Mouse (Mus musculus) megakaryocyte, embryonic 14.5 days (primary cell): Measurements from ENCODE around the gene Rpf2. TPM values are rescaled to one million over a fixed set of nuclear protein-coding genes. Genes with fewer than 3 reads are reported as not detected.

Experiments used
- H3K27me3 ChIP-seq: replicated peaks from 2 replicates; pipeline ENCODE3; 2012; ENCODE audit warnings: inconsistent platforms
- H3K36me3 ChIP-seq: replicated peaks from 2 replicates; pipeline ENCODE3; 2012; ENCODE audit warnings: low read length, inconsistent platforms, mixed read lengths
- H3K4me1 ChIP-seq: 2 replicates; pipeline ENCODE4 v1.6.1; 2012; ENCODE audit warnings: inconsistent platforms
- H3K4me3 ChIP-seq: replicated peaks from 2 replicates; pipeline ENCODE3; 2012; ENCODE audit warnings: moderate library complexity, mild to moderate bottlenecking, inconsistent platforms
- H3K9me3 ChIP-seq: 2 replicates; pipeline ENCODE4 v1.6.1; 2012; ENCODE audit warnings: inconsistent platforms
- FLI1 ChIP-seq: IDR thresholded peaks from 2 replicates; pipeline ENCODE4 v1.6.1; 2012; ENCODE audit warnings: low read length, inconsistent platforms, mixed read lengths
- GATA1 ChIP-seq: IDR thresholded peaks from 3 replicates; pipeline ENCODE4 v1.6.1; 2012; ENCODE audit warnings: mixed read lengths, low read length, inconsistent platforms, borderline replicate concordance
- polyA plus RNA-seq: library from polyadenylated mRNA; stranded (reverse); fragments of >175 nt; gene quantifications from 2 replicates; pipeline ENCODE4 v1.2.3, GENCODE M21; 2012; ENCODE audit warnings: low replicate concordance; ENCODE audit not compliant: insufficient read depth

The Rpf2 gene
- polyA plus RNA-seq, 1 experiment: 1.3 TPM

- H3K4me3 ChIP-seq: no peak overlapping the region
- H3K4me1 ChIP-seq: peaks cover 70% of the 10 kb centered on the region
- no peak for TF ChIP-seq FLI1
- no peak for TF ChIP-seq GATA1
- no peaks in the 10 kb centered on the region for H3K36me3 ChIP-seq
- no peaks in the 10 kb centered on the region for H3K27me3 ChIP-seq
- no peaks in the 10 kb centered on the region for H3K9me3 ChIP-seq
Observed at GRCm38 (mm10) chr10:40273938-40274337, 27.1 kb upstream of the Rpf2 start.

- H3K27me3 ChIP-seq: no peaks in the 10 kb centered on the region
- no peaks in the 10 kb centered on the region for H3K36me3 ChIP-seq
- peaks cover 58% of the 10 kb centered on the region for H3K4me1 ChIP-seq
- no peaks in the 10 kb centered on the region for H3K9me3 ChIP-seq
- TF ChIP-seq FLI1: no peak
- TF ChIP-seq GATA1: no peak
- H3K4me3 ChIP-seq: no peak overlapping the region
Observed at GRCm38 (mm10) chr10:40271216-40271615, 24.4 kb upstream of the Rpf2 start.

- TF ChIP-seq FLI1: no peak
- TF ChIP-seq GATA1: no peak
- no peaks in the 10 kb centered on the region for H3K27me3 ChIP-seq
- no peak overlapping the region for H3K4me3 ChIP-seq
- no peaks in the 10 kb centered on the region for H3K36me3 ChIP-seq
- H3K4me1 ChIP-seq: peaks cover 55% of the 10 kb centered on the region
- no peaks in the 10 kb centered on the region for H3K9me3 ChIP-seq
Observed at GRCm38 (mm10) chr10:40264920-40265319, 18.1 kb upstream of the Rpf2 start.

GRCm38 (mm10) chr10:40263691-40264090 lies 16.9 kb upstream of the Rpf2 start:
- TF ChIP-seq GATA1: no peak
- TF ChIP-seq FLI1: no peak
- Histone ChIP-seq H3K4me1 (peaks cover 56% of the 10 kb centered on the region), H3K27me3 (no peaks in the 10 kb centered on the region), H3K36me3 (no peaks in the 10 kb centered on the region), H3K9me3 (no peaks in the 10 kb centered on the region), H3K4me3 (peak overlapping the region; percentile 38)

- no peak for TF ChIP-seq FLI1
- no peak for TF ChIP-seq GATA1
- Histone ChIP-seq H3K4me1 (peaks cover 52% of the 10 kb centered on the region), H3K27me3 (no peaks in the 10 kb centered on the region), H3K4me3 (no peak overlapping the region), H3K36me3 (no peaks in the 10 kb centered on the region), H3K9me3 (no peaks in the 10 kb centered on the region)
Observed at GRCm38 (mm10) chr10:40262200-40262599, 15.4 kb upstream of the Rpf2 start.

- no peaks in the 10 kb centered on the region for H3K9me3 ChIP-seq
- peaks cover 60% of the 10 kb centered on the region for H3K4me1 ChIP-seq
- no peak for TF ChIP-seq FLI1
- no peak for TF ChIP-seq GATA1
- H3K4me3 ChIP-seq: no peak overlapping the region
- H3K36me3 ChIP-seq: peaks cover 6% of the 10 kb centered on the region
- H3K27me3 ChIP-seq: no peaks in the 10 kb centered on the region
Observed at GRCm38 (mm10) chr10:40260305-40260704, 13.5 kb upstream of the Rpf2 start.

GRCm38 (mm10) chr10:40259542-40259941 lies 12.7 kb upstream of the Rpf2 start:
- H3K36me3 ChIP-seq: peaks cover 7% of the 10 kb centered on the region
- TF ChIP-seq FLI1 (no peak), GATA1 (no peak)
- H3K4me1 ChIP-seq: peaks cover 60% of the 10 kb centered on the region
- H3K4me3 ChIP-seq: peak overlapping the region; percentile 97
- no peaks in the 10 kb centered on the region for H3K9me3 ChIP-seq
- no peaks in the 10 kb centered on the region for H3K27me3 ChIP-seq

GRCm38 (mm10) chr10:40258976-40259375 lies 12.1 kb upstream of the Rpf2 start:
- Histone ChIP-seq H3K4me3 (peak overlapping the region; percentile 97), H3K4me1 (peaks cover 59% of the 10 kb centered on the region), H3K27me3 (no peaks in the 10 kb centered on the region), H3K9me3 (no peaks in the 10 kb centered on the region), H3K36me3 (peaks cover 11% of the 10 kb centered on the region)
- TF ChIP-seq GATA1: no peak
- TF ChIP-seq FLI1: no peak

GRCm38 (mm10) chr10:40258401-40258966 lies 11.6 kb upstream of the Rpf2 start:
- no peaks in the 10 kb centered on the region for H3K9me3 ChIP-seq
- peak overlapping the region; percentile 97 for H3K4me3 ChIP-seq
- TF ChIP-seq GATA1 (no peak; the same call in 2 of the 3 replicates), FLI1 (no peak)
- H3K27me3 ChIP-seq: no peaks in the 10 kb centered on the region
- peaks cover 16% of the 10 kb centered on the region for H3K36me3 ChIP-seq
- peaks cover 54% of the 10 kb centered on the region for H3K4me1 ChIP-seq

GRCm38 (mm10) chr10:40257414-40258255 lies 10.8 kb upstream of the Rpf2 start, which contains the start of gene Gtf3c6:
TSS of gene Gtf3c6 (minus strand) at chr10:40258108.
- H3K27me3 ChIP-seq: no peaks in the 10 kb centered on the region
- H3K36me3 ChIP-seq: peaks cover 23% of the 10 kb centered on the region
- H3K4me3 ChIP-seq: peak within 1 kb of the TSS; percentile 97
- peaks cover 50% of the 10 kb centered on the region for H3K4me1 ChIP-seq
- TF ChIP-seq FLI1 (no peak), GATA1 (no peak)
- H3K9me3 ChIP-seq: no peaks in the 10 kb centered on the region

GRCm38 (mm10) chr10:40256716-40257115 lies 9.9 kb upstream of the Rpf2 start:
- TF ChIP-seq FLI1 (no peak), GATA1 (no peak)
- Histone ChIP-seq H3K4me1 (peaks cover 46% of the 10 kb centered on the region), H3K9me3 (no peaks in the 10 kb centered on the region), H3K27me3 (no peaks in the 10 kb centered on the region), H3K36me3 (peaks cover 33% of the 10 kb centered on the region), H3K4me3 (peak overlapping the region; percentile 97)
